Mouse (Mus musculus) embryonic facial prominence, embryonic 10.5 days (tissue): ENCODE measurements at regions not wholly inside any gene's neighbourhood (a gene's known extent, or its start where the extent isn't known, plus 50 kb on each side); places are given as distances from the start of the nearest gene placed in this dataset.

Experiments
- DNase-seq: peaks from one replicate; pipeline ENCODE4 v3.0.0-alpha.2; 2017; ENCODE audit warnings: low spot score
- H3K27ac ChIP-seq: fragments of 300-500 bp; sonication (generic); replicated peaks from 2 replicates; pipeline ENCODE4 v1.5.1; 2016; ENCODE audit warnings: mild to moderate bottlenecking
- H3K27me3 ChIP-seq: fragments of 300-500 bp; sonication (generic); replicated peaks from 2 replicates; pipeline ENCODE4 v1.6.1; 2016; ENCODE audit warnings: low read depth, mild to moderate bottlenecking; ENCODE audit not compliant: poor library complexity, severe bottlenecking
- H3K36me3 ChIP-seq: fragments of 300-500 bp; sonication (generic); replicated peaks from 2 replicates; pipeline ENCODE4 v1.6.1; 2016; ENCODE audit warnings: mild to moderate bottlenecking, moderate library complexity
- H3K4me1 ChIP-seq: fragments of 300-500 bp; sonication (generic); 2 replicates; pipeline ENCODE4 v1.6.1; 2016
- H3K4me3 ChIP-seq: fragments of 300-500 bp; sonication (generic); 2 replicates; pipeline ENCODE4 v1.5.1; 2016; ENCODE audit warnings: mild to moderate bottlenecking, moderate library complexity
- H3K9me3 ChIP-seq: fragments of 300-500 bp; sonication (generic); 2 replicates; pipeline ENCODE4 v1.6.1; 2016; ENCODE audit warnings: mild to moderate bottlenecking
- WGBS: fragments of 180-500 bp; shearing (Covaris S2); methylation state at CpG from one replicate; pipeline ENCODE4 v1.1.7; 2016; 5-methylcytosine and 5-hydroxymethylcytosine counted together

GRCm38 (mm10) chr14:67181586-67181985 lies 1172.6 kb upstream of the Gulo start:
- no peak for DNase-seq
- 0 out of 2 replicates have a peak, but pooled peaks cover 6% of the 10 kb centered on the region for H3K4me1 ChIP-seq
- no peaks in the 10 kb centered on the region for H3K9me3 ChIP-seq
- H3K36me3 ChIP-seq: no peaks in the 10 kb centered on the region
- no peak overlapping the region for H3K4me3 ChIP-seq
- WGBS: 76% methylated on average over 3 of the region's 3 CpGs
- no peak overlapping the region for H3K27ac ChIP-seq
- no peaks in the 10 kb centered on the region; the same call in 1 of the 2 replicates for H3K27me3 ChIP-seq

- DNase-seq: no peak
- no peak overlapping the region for H3K4me3 ChIP-seq
- H3K9me3 ChIP-seq: no peaks in the 10 kb centered on the region
- no peaks in the 10 kb centered on the region for H3K27me3 ChIP-seq
- H3K4me1 ChIP-seq: peaks cover 9% of the 10 kb centered on the region; the same call in 1 of the 2 replicates
- no peaks in the 10 kb centered on the region for H3K36me3 ChIP-seq
- H3K27ac ChIP-seq: no peak overlapping the region
Measured at GRCm38 (mm10) chr14:67179549-67179948, 1170.5 kb upstream of the Gulo start.

- WGBS: 52% methylated on average over 9 of the region's 9 CpGs
- Histone ChIP-seq H3K9me3 (no peaks in the 10 kb centered on the region), H3K27me3 (no peaks in the 10 kb centered on the region), H3K4me1 (peaks cover 9% of the 10 kb centered on the region; the same call in 1 of the 2 replicates), H3K36me3 (no peaks in the 10 kb centered on the region), H3K4me3 (no peak overlapping the region), H3K27ac (no peak overlapping the region)
- no peak for DNase-seq
Measured at GRCm38 (mm10) chr14:67178329-67179039, 1169.5 kb upstream of the Gulo start.

GRCm38 (mm10) chr14:67176672-67177071 lies 1167.7 kb upstream of the Gulo start:
- Histone ChIP-seq H3K27ac (no peak overlapping the region), H3K4me1 (peaks cover 9% of the 10 kb centered on the region; the same call in 1 of the 2 replicates), H3K27me3 (no peaks in the 10 kb centered on the region), H3K9me3 (no peaks in the 10 kb centered on the region), H3K36me3 (no peaks in the 10 kb centered on the region), H3K4me3 (no peak overlapping the region)
- DNase-seq: no peak
- 75% methylated on average over 6 of the region's 6 CpGs for WGBS

GRCm38 (mm10) chr14:67176100-67176499 lies 1167.1 kb upstream of the Gulo start:
- H3K4me1 ChIP-seq: peaks cover 9% of the 10 kb centered on the region; the same call in 1 of the 2 replicates
- no peak overlapping the region for H3K27ac ChIP-seq
- DNase-seq: no peak
- no peak overlapping the region for H3K4me3 ChIP-seq
- H3K27me3 ChIP-seq: no peaks in the 10 kb centered on the region
- H3K36me3 ChIP-seq: no peaks in the 10 kb centered on the region
- no peaks in the 10 kb centered on the region for H3K9me3 ChIP-seq
- 74% methylated on average over 6 of the region's 6 CpGs for WGBS

- no peaks in the 10 kb centered on the region for H3K9me3 ChIP-seq
- no peak overlapping the region for H3K27ac ChIP-seq
- 80% methylated on average over 7 of the region's 7 CpGs for WGBS
- H3K36me3 ChIP-seq: no peaks in the 10 kb centered on the region
- DNase-seq: no peak
- peaks cover 16% of the 10 kb centered on the region for H3K4me1 ChIP-seq
- no peak overlapping the region for H3K4me3 ChIP-seq
- no peaks in the 10 kb centered on the region for H3K27me3 ChIP-seq
Measured at GRCm38 (mm10) chr14:67174929-67175328, 1165.9 kb upstream of the Gulo start.

GRCm38 (mm10) chr14:67170801-67171200 lies 1161.8 kb upstream of the Gulo start:
- no peak overlapping the region for H3K4me3 ChIP-seq
- peaks cover 7% of the 10 kb centered on the region for H3K4me1 ChIP-seq
- H3K9me3 ChIP-seq: no peaks in the 10 kb centered on the region
- 88% methylated on average over 6 of the region's 6 CpGs for WGBS
- H3K27ac ChIP-seq: no peak overlapping the region
- no peaks in the 10 kb centered on the region for H3K27me3 ChIP-seq
- no peaks in the 10 kb centered on the region for H3K36me3 ChIP-seq
- no peak for DNase-seq

GRCm38 (mm10) chr14:67170248-67170647 lies 1161.2 kb upstream of the Gulo start:
- Histone ChIP-seq H3K36me3 (no peaks in the 10 kb centered on the region), H3K27ac (no peak overlapping the region), H3K4me3 (no peak overlapping the region), H3K9me3 (no peaks in the 10 kb centered on the region), H3K4me1 (peaks cover 7% of the 10 kb centered on the region), H3K27me3 (no peaks in the 10 kb centered on the region)
- 31% methylated on average over 3 of the region's 3 CpGs for WGBS
- DNase-seq: peak; percentile 46

GRCm38 (mm10) chr14:67169201-67169600 lies 1160.2 kb upstream of the Gulo start:
- H3K4me3 ChIP-seq: no peak overlapping the region
- H3K27ac ChIP-seq: no peak overlapping the region
- H3K27me3 ChIP-seq: no peaks in the 10 kb centered on the region
- H3K4me1 ChIP-seq: peaks cover 7% of the 10 kb centered on the region
- H3K36me3 ChIP-seq: no peaks in the 10 kb centered on the region
- no peaks in the 10 kb centered on the region for H3K9me3 ChIP-seq
- WGBS: 87% methylated on average over 1 of the region's 1 CpGs
- no peak for DNase-seq

- no peak overlapping the region for H3K4me3 ChIP-seq
- 85% methylated on average over 10 of the region's 10 CpGs for WGBS
- no peak overlapping the region for H3K27ac ChIP-seq
- no peak for DNase-seq
- no peaks in the 10 kb centered on the region for H3K27me3 ChIP-seq
- no peaks in the 10 kb centered on the region for H3K36me3 ChIP-seq
- H3K9me3 ChIP-seq: no peaks in the 10 kb centered on the region
- peaks cover 9% of the 10 kb centered on the region for H3K4me1 ChIP-seq
Measured at GRCm38 (mm10) chr14:67159996-67160395, 1151.0 kb upstream of the Gulo start.

- H3K27me3 ChIP-seq: no peaks in the 10 kb centered on the region
- WGBS: 83% methylated on average over 9 of the region's 9 CpGs
- no peaks in the 10 kb centered on the region for H3K36me3 ChIP-seq
- no peak overlapping the region for H3K4me3 ChIP-seq
- H3K9me3 ChIP-seq: no peaks in the 10 kb centered on the region
- no peak overlapping the region for H3K27ac ChIP-seq
- DNase-seq: no peak
- peaks cover 9% of the 10 kb centered on the region for H3K4me1 ChIP-seq
Measured at GRCm38 (mm10) chr14:67158867-67159266, 1149.9 kb upstream of the Gulo start.

- DNase-seq: no peak
- Histone ChIP-seq H3K4me1 (peaks cover 12% of the 10 kb centered on the region), H3K27me3 (no peaks in the 10 kb centered on the region), H3K27ac (no peak overlapping the region), H3K4me3 (no peak overlapping the region), H3K36me3 (no peaks in the 10 kb centered on the region), H3K9me3 (no peaks in the 10 kb centered on the region)
- WGBS: 79% methylated on average over 8 of the region's 8 CpGs
Measured at GRCm38 (mm10) chr14:67156366-67156765, 1147.4 kb upstream of the Gulo start.

GRCm38 (mm10) chr14:67153621-67154020 lies 1144.6 kb upstream of the Gulo start:
- Histone ChIP-seq H3K27ac (no peak overlapping the region), H3K36me3 (no peaks in the 10 kb centered on the region), H3K4me1 (peaks cover 9% of the 10 kb centered on the region), H3K4me3 (no peak overlapping the region), H3K27me3 (no peaks in the 10 kb centered on the region), H3K9me3 (no peaks in the 10 kb centered on the region)
- no peak for DNase-seq
- WGBS: 62% methylated on average over 3 of the region's 3 CpGs
